Mouse (Mus musculus) ES-Bruce4 (cell line): ENCODE measurements around the gene Clta. TPM values are rescaled to one million over a fixed set of nuclear protein-coding genes. Genes with fewer than 3 reads are reported as not detected.

ENCODE experiments used
- H3K27ac ChIP-seq: 2 replicates; pipeline ENCODE4 v1.5.1; 2012; ENCODE audit warnings: low read length, inconsistent platforms; ENCODE audit not compliant: insufficient read depth
- H3K27me3 ChIP-seq: 2 replicates; pipeline ENCODE4 v1.6.1; 2012; ENCODE audit warnings: mild to moderate bottlenecking, low read length, inconsistent platforms; ENCODE audit not compliant: control insufficient read depth, poor library complexity, insufficient read depth, severe bottlenecking
- H3K36me3 ChIP-seq: 2 replicates; pipeline ENCODE4 v1.6.1; 2012; ENCODE audit warnings: inconsistent platforms, mild to moderate bottlenecking, low read length, moderate library complexity; ENCODE audit not compliant: control insufficient read depth, poor library complexity, insufficient read depth, severe bottlenecking
- H3K4me1 ChIP-seq: one replicate; pipeline ENCODE4 v1.8.1; 2011; ENCODE audit warnings: low read length; ENCODE audit not compliant: control insufficient read depth, insufficient read depth
- H3K4me3 ChIP-seq: 2 replicates; pipeline ENCODE4 v1.5.1; 2011; ENCODE audit warnings: low read depth, mild to moderate bottlenecking, low read length
- H3K9ac ChIP-seq: 2 replicates; pipeline ENCODE4 v1.6.1; 2012; ENCODE audit warnings: low read depth, mild to moderate bottlenecking, inconsistent platforms; ENCODE audit not compliant: poor library complexity, severe bottlenecking
- H3K9me3 ChIP-seq: replicated peaks from 2 replicates; pipeline ENCODE4 v1.6.1; 2012; ENCODE audit warnings: mild to moderate bottlenecking, low read length, inconsistent platforms; ENCODE audit not compliant: control insufficient read depth, poor library complexity, insufficient read depth, severe bottlenecking
- CTCF ChIP-seq: IDR thresholded peaks from one replicate; pipeline ENCODE4 v1.8.1; 2011; ENCODE audit warnings: low read depth, low read length
- EP300 ChIP-seq: IDR thresholded peaks from 2 replicates; pipeline ENCODE4 v1.6.1; 2011; ENCODE audit warnings: low read depth, low read length; ENCODE audit not compliant: insufficient read depth
- POLR2A ChIP-seq: IDR thresholded peaks from one replicate; pipeline ENCODE4 v1.8.1; 2011; ENCODE audit warnings: low read length; ENCODE audit not compliant: insufficient read depth
- polyA plus RNA-seq: library from polyadenylated mRNA; stranded (reverse); fragments of >200 nt; gene quantifications from 2 replicates; pipeline ENCODE4 v1.2.4, GENCODE M21; 2011; ENCODE audit warnings: low read depth; ENCODE audit not compliant: missing spikeins, insufficient read depth, insufficient read length

The Clta gene
- polyA plus RNA-seq: 265 and 277 TPM in 2 replicates

GRCm38 (mm10) chr4:44004126-44004525, at the start of gene Clta:
TSS of gene Clta (plus strand) at chr4:44004452.
- Histone ChIP-seq H3K4me1 (no peaks in the 10 kb centered on the region), H3K27me3 (no peaks in the 10 kb centered on the region), H3K9ac (peak within 1 kb of the TSS; percentile 47; the same call in 1 of the 2 replicates), H3K4me3 (peak within 1 kb of the TSS; percentile 77), H3K27ac (no peak within 1 kb of the TSS), H3K36me3 (no peaks in the 10 kb centered on the region), H3K9me3 (no peaks in the 10 kb centered on the region)
- TF ChIP-seq EP300 (no peak), CTCF (no peak), POLR2A (no peak)

- Histone ChIP-seq H3K9ac (peak within 1 kb of the TSS; percentile 52), H3K27ac (peak within 1 kb of the TSS; percentile 21; the same call in 1 of the 2 replicates)
Measured at GRCm38 (mm10) chr4:43957292-43957845, 46.9 kb upstream of the Clta start, which contains the start of gene Glipr2. TSS of gene Glipr2 (plus strand) at chr4:43957401.

GRCm38 (mm10) chr4:43957846-43958461, 46.3 kb upstream of the Clta start:
- TF ChIP-seq POLR2A: no peak
- peak; percentile 44; the same call in 1 of the 2 replicates for TF ChIP-seq EP300
- Histone ChIP-seq H3K9me3 (no peaks in the 10 kb centered on the region), H3K36me3 (no peaks in the 10 kb centered on the region), H3K9ac (peak overlapping the region; percentile 52), H3K4me3 (peak overlapping the region; percentile 85), H3K27me3 (no peaks in the 10 kb centered on the region), H3K4me1 (peaks cover 6% of the 10 kb centered on the region), H3K27ac (peak overlapping the region; percentile 21; the same call in 1 of the 2 replicates)

More at GRCm38 (mm10) chr4:43957292-43957845, 46.9 kb upstream of the Clta start, which contains the start of gene Glipr2:
- H3K27me3 ChIP-seq: no peaks in the 10 kb centered on the region
- no peaks in the 10 kb centered on the region for H3K36me3 ChIP-seq
- H3K4me3 ChIP-seq: peak within 1 kb of the TSS; percentile 85
- TF ChIP-seq CTCF: peak; percentile 68
- TF ChIP-seq POLR2A: no peak
- peak; percentile 81 for TF ChIP-seq EP300
- H3K4me1 ChIP-seq: peaks cover 6% of the 10 kb centered on the region
- H3K9me3 ChIP-seq: no peaks in the 10 kb centered on the region

- TF ChIP-seq EP300: no peak
- TF ChIP-seq CTCF: no peak
- no peak for TF ChIP-seq POLR2A
- peak overlapping the region; percentile 29; the same call in 1 of the 2 replicates for H3K4me3 ChIP-seq
- H3K27ac ChIP-seq: no peak overlapping the region
- H3K9ac ChIP-seq: no peak overlapping the region; the same call in 1 of the 2 replicates
- H3K9me3 ChIP-seq: no peaks in the 10 kb centered on the region
- no peaks in the 10 kb centered on the region for H3K36me3 ChIP-seq
- no peaks in the 10 kb centered on the region for H3K27me3 ChIP-seq
- peaks cover 16% of the 10 kb centered on the region for H3K4me1 ChIP-seq
Measured at GRCm38 (mm10) chr4:43959523-43960179, 44.6 kb upstream of the Clta start.

- no peak overlapping the region for H3K9ac ChIP-seq
- TF ChIP-seq POLR2A: no peak
- no peak for TF ChIP-seq EP300
- TF ChIP-seq CTCF: no peak
Measured at GRCm38 (mm10) chr4:43960207-43960606, 44.0 kb upstream of the Clta start.

GRCm38 (mm10) chr4:43964326-43964833, 39.9 kb upstream of the Clta start:
- Histone ChIP-seq H3K9me3 (no peaks in the 10 kb centered on the region), H3K4me3 (no peak overlapping the region), H3K27ac (peak overlapping the region; percentile 92), H3K4me1 (peaks cover 37% of the 10 kb centered on the region), H3K27me3 (no peaks in the 10 kb centered on the region), H3K9ac (peak overlapping the region; percentile 14; the same call in 1 of the 2 replicates), H3K36me3 (no peaks in the 10 kb centered on the region)
- TF ChIP-seq EP300 (0 out of 2 replicates have a peak, but pooled peaks have one; percentile 19), POLR2A (no peak)

More at GRCm38 (mm10) chr4:43960207-43960606, 44.0 kb upstream of the Clta start:
- H3K4me3 ChIP-seq: no peak overlapping the region
- peaks cover 19% of the 10 kb centered on the region for H3K4me1 ChIP-seq
- no peak overlapping the region for H3K27ac ChIP-seq
- no peaks in the 10 kb centered on the region for H3K36me3 ChIP-seq
- H3K9me3 ChIP-seq: no peaks in the 10 kb centered on the region
- no peaks in the 10 kb centered on the region for H3K27me3 ChIP-seq
